Mouse (Mus musculus): ENCODE measurements around the gene Cfap299. TPM values are rescaled to one million over a fixed set of nuclear protein-coding genes. Genes with fewer than 3 reads are reported as not detected.

The Cfap299 gene
- total RNA-seq, 2 experiments from 2014 or later, result 0.80 TPM; not detected in 1

DNA sequence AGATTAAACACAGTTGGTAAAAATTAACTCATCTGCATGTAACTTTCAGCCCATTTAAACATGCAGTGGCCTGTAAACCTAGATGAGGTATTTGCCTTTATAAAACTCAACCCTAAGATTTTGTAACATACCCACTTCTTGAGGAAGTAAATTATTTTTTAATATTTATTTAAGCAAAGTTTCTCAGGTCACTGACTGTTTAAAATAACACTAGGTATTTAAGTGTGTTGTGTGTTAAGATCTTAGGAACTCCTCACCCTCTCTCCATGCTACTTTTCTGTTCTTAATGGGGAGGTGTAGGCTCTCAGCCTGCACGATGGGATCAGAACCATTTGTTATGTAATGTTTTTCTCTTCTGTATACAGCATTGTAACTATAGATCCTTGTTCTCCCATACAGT, 156.1 kb downstream of the Cfap299 start:
- intact Hi-C loops (cut with DNase I), result no loop called here
- DNase-seq (ENCODE audit: low spot score in 2 of 2), result no peak

DNA sequence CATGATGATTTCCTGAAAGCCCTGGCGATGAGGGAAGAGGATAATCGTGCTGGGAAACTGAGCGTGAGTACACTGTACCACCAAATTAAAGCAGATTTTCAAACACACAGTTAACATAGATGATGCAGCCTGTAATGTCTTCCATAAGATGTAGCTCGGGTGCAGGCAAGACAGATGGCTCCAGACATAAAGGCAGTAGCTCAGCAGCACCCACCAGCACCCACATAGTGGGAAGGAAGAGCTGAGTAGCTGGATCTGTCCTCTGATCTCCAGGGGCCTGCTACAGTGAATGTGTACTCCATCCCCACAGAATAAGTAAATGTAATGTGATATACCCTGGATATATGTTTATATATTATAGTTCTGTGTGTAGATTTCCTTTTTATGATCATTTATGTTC, 169.2 kb downstream of the Cfap299 start:
- intact Hi-C loops (cut with DNase I), result no loop called here
- no peak for DNase-seq (ENCODE audit: low spot score in 2 of 2)

DNA sequence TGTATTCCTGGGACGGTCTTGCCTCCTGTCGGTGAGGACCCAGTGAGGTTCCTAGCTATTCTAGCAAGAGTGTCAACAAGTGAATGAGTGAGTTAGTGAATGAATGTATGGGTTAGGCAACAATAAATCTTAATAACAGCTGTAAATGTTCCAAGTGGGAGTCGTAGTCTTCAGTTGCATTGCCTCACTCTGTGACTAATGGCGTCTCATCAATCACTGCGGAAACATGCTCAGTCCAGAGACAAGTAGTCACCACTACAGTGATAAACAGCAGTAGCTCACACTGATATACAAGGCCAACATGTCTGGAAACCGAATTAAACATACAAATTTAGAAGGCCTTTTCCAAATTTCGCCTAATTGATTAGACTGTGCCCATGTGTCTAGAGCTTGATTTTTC, 187.1 kb downstream of the Cfap299 start:
- no peak for DNase-seq (ENCODE audit: low spot score in 2 of 2)
- intact Hi-C loops (cut with DNase I), result no loop called here

DNA sequence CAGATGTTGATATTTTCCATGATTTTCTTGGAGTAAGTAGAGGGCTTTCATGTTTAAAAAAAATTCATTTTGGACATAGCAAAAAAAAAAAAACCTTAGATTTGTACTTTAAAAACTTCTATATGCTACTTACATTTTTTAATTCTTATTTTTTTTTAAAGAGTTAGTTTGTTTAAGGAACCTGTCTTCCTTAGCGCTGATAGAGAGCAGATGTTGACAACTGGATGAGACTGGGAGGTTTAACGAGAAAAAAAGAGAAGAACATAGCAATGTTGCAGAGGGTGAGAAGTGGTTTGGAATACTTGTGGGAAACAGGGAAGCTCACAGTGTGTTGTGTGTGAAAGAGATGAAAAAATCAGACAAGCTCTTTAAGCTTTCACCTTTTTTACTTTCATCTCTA, 191.0 kb downstream of the Cfap299 start:
- DNase-seq (ENCODE audit: low spot score in 2 of 2), result no peak
- intact Hi-C loops (cut with DNase I), result no loop called here

DNA sequence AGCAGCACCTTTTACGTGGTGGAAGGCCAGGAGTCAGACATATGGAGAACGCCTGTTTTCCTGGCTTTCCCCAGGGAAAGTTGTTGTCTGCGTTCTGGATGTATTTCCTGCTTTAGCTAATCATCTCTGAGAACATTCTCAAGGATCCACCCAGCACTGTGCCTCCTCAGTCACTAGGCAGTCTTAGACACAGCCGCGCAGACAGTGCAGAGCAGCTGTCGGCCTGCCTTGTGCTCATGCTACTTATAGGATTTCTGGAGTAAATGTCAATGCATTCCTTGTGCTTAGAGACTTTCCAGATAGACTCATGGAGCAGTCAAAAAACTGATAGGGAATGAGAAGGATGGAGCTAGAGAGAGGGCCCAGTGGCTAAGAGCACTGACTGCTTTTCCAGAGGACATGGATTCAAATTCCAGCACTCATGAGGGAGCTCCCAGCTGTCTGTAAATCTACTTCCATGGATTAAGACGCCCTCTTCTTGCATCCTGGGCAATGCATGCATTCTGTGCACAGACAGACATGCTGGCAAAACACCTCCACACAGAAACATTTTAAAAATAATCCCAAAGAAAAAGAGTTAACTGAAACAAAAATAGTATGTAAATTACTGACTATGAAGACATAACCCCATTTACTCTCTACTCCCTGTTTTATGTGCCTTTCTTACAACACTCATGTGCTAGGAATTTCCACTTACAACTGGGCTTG, 193.3 kb downstream of the Cfap299 start:
- intact Hi-C loops (cut with DNase I), result no loop called here
- DNase-seq (ENCODE audit: low spot score in 2 of 2), result peak; percentile 5 to 10

DNA sequence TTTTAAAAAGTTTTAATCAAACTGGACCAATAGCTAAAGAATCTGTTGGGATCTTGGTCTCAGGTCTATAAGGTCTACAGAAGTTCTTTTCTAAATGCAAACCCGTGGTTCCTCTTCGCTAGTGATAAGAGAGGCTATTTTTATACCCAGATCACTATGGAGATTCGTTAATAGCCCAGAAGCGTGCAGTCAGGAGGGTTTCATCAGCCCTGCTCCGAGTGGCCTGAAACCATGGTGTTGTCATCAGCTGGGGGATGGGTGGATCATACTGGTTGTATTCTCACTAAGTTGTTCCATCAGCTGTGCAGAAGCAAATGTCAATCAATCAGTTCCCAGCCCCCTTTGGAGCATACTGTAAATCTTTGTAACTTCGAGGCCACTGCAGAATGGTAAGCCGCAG, 193.9 kb downstream of the Cfap299 start:
- no peak for DNase-seq (ENCODE audit: low spot score in 2 of 2)
- intact Hi-C loops (cut with DNase I), result no loop called here

DNA sequence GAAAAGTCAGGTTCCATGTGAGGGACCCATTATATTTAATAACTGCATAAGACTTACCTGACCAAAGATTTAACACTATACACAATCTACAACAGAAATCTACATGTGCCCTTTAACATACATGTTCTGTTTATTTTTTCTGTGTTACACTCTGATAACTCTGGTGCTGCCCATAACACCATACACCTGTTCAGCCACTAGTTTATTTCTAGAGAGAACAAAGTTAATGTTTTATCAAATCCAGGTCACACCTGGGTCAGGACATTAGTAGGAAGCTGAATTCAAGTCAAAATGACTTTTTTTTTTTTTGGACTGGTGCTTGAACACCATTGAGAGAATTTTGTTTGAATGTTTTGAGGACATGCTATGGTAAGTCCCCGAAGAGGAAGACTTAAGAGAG, 194.7 kb downstream of the Cfap299 start:
- intact Hi-C loops (cut with DNase I), result no loop called here
- no peak for DNase-seq (ENCODE audit: low spot score in 2 of 2)

DNA sequence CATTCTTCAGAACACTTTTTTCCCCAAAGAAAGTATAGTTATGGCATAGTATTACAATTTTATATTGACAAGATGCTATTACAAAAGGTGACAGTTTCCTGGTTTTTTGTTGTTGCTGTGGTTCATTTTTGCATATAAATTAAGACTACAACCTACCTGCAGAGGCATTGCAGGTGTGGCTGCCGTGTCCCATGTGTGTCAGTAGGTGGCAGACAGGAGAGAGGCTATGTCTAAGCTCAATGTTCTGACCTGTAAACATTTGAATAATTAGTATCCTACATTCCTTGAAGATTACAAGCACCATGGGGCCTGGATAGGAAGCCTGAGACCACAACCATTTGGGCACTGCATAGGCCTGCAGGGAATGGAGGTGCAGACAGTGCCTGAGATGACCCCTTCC, 212.2 kb downstream of the Cfap299 start:
- DNase-seq (ENCODE audit: low spot score in 2 of 2), result no peak
- intact Hi-C loops (cut with DNase I), result no loop called here

DNA sequence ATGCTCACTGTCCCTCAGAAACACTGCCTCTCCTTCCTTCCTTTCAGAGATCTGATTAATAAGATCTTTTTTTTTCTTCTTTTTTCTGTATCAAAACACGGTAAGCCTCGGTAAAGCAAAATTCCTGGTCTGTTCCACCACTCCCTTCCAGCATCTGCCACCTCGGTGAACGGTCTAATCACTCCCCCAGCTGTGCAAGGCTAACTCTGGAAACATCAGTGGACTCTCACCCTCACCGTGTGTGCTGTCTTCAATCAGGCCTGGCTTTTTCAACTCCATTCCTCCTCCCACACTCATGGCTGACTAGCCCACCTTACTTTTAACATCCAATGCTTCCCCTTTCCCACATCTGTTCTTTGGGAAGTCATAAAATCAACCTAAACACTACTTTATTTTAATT, 221.2 kb downstream of the Cfap299 start:
- no peak for DNase-seq (ENCODE audit: low spot score in 2 of 2)
- intact Hi-C loops (cut with DNase I), result no loop called here

DNA sequence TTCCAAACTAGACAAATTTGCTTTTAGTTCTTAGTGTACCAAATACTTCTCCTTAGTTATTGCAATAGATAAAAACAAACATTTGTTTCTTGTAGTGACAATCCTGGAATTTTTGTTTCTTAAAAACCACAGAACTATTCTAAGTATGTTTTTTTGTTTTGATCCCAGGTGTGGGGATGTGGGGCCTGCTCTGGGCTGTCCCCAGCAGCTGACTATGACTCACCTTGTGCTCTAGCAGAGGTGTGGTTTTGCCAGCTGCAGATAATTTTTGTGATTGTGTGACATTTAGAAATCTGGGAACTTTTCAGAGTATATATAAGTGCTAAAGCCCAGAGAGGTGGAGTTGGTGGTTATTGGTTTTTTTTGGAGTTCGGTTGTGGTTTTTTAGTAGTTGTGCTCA, 221.8 kb downstream of the Cfap299 start:
- DNase-seq (ENCODE audit: low spot score in 2 of 2), result no peak
- intact Hi-C loops (cut with DNase I), result no loop called here

DNA sequence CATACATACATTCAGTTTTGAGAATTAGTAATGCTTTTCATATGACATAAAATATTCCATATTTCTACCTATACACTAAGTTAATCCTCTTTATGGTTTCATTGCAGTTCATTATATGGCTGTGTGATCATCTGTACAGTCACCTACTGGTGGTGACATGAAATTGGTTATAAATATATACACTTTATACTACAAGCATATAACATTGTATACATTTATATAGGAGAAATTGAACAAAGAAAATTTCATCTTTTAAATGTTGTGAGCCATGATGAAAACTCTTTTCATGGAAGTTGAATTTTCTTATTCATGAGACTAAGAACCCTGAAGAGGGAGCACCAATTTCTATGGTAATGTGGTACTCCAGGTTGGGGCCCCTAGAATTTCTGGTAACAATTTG, 223.3 kb downstream of the Cfap299 start, which contains the start of gene Gm11111:
TSS of gene Gm11111 (plus strand) at position 301 of the 400 bp plus-strand sequence.
- intact Hi-C loops (cut with DNase I), result no loop called here
- DNase-seq (ENCODE audit: low spot score in 2 of 2), result no peak

DNA sequence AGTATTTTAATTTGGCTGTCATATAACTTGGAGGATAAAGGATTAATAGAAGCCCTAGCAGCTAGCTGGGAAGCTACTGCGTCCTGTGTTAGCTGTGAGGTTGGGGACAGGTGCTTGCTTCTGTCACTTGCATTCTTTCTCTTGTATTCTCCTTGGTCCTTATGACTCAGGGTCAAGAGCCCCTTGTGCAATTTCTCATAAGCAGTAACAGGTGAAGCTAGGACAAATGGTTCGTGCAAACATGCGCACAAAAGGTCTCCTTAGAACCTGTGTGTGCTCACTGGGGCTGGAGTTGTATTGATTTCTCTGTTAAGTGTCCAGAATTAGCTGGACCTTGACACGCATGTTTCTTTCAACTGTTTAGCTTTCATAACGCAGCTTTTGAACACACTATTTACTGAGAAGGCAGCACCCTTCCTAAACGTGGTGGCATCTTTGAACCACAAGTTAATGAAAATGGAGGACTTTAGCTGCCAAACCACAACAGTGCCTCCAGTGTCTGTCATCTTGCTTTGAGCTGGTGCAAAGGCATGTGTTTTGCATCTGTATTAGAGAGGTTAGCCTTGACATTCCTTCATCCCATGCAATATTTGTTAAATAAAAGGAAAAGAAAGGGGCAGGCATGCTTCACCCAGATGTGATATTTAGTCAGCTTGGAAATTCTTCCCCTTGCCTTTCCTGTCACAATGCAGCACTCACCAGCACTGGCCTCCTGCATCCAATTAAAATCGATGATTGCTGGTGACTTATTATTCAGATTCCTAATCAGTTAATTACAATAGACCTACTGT, 223.9 kb downstream of the Cfap299 start:
- no peak for DNase-seq (ENCODE audit: low spot score in 2 of 2)
- intact Hi-C loops (cut with DNase I), result no loop called here

DNA sequence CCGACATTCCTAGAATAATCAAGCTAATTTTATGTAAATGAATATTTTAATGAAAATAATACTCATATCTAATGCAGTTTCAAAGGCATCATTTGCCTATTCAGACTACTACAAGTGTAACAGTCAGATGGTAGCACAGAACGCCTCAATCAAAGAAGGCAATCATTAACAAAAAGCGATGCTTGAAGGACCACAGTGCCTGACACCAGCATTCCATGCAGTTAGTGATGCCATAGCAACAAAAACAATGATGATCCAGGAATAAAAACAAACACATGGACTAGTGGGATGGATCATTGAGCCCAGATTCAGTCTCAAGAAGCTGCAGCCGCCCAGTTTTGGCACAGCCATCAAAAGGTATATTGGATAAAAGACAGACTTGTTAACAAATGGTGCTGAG, 232.2 kb downstream of the Cfap299 start:
- no peak for DNase-seq (ENCODE audit: low spot score in 2 of 2)
- intact Hi-C loops (cut with DNase I), result no loop called here

DNA sequence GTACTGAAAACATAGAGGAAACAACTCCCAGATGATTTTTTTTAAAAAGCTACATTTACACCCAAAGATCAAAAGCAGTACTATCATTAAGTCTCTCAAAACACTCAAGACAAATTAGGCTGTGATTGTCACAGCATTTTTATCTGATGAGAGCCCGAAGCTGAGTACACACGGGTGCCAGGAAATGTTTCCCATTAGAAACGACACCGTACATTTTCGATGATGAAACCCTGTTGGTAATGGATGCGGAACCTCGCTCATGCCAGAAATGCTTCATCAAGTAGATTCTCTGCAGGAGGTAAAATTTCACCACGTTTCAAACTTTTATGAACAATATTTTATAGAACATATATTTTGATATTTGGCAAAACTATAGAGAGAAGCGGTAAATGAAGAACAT, 233.7 kb downstream of the Cfap299 start:
- DNase-seq (ENCODE audit: low spot score in 2 of 2), result no peak
- intact Hi-C loops (cut with DNase I), result no loop called here

DNA sequence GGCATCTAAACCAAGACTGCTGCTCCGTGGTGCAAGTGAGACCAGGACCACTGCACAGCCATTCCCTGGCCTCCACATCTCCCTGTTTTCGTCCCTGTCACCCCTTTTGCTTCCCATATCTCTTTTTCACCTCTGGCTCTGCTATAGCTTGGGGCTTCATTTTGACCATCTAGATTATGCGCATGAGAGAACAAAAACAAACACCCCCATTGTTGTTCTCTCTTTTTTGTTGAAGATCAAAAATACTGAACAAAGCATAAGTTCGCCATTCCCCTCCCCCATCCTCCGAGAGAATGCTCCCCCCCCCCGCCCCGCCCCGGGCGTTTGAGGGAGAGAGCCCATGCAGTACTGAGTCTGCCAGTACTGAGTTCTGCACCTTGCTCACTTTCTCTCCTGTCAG, 234.7 kb downstream of the Cfap299 start:
- no peak for DNase-seq (ENCODE audit: low spot score in 2 of 2)
- intact Hi-C loops (cut with DNase I), result no loop called here

DNA sequence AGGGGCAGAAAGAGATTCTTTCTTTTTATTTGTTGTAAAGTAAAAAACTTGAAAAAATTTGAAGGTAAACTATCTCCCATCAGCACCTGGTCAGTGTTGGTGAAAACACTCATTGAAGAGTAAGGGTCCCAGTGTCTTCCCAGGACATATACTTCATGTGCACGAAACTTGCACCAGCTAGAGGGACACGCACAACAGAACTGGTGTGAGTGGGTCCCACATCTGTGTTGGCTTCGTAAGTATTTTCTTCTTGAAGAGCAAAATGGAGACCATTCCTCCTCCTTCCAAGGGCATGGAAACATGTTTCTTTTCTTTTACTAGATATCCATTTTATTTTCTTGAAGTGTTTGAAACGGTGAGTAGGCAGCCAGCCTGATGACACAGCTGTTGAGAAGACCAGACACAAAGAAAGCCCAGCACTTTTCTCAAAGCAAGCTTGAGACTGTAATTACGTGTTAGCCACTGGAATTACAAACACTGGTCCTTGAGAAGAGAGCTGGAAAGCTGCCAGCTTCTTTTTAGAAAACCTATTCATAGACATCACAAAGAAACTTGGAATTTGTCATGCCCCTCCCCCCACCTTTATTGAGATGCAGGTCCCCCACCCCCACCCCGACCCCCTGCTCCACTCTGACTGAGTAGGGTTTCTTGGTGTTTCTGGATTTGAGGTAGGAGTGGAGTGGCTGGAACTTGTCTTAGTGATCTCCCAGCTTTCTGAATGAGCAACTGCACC, 237.5 kb downstream of the Cfap299 start:
- intact Hi-C loops (cut with DNase I), result no loop called here

DNA sequence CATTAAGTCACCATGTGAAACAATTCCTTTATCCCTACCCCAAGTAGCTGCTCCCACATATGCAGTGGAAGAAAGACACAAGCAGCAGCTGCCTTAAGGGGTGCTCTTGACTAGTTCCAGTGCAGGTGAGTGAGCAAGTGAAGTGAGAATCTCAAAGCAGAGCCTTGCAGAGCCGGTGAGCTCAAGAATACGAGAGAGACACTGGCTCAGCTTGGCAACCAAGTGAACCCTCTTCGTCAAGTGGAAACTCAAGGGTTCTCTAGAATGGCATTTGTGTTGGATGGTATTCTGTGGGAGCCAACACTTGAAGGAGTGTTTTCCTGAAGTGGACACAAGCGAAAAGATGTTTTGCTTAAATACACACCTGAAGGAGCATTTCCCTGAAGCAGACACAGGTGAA, 239.4 kb downstream of the Cfap299 start:
- intact Hi-C loops (cut with DNase I), result no loop called here
- DNase-seq (ENCODE audit: low spot score in 2 of 2), result no peak

More for the DNA sequence above, 237.5 kb downstream of the Cfap299 start:
- no peak for DNase-seq (ENCODE audit: low spot score in 2 of 2)

DNA sequence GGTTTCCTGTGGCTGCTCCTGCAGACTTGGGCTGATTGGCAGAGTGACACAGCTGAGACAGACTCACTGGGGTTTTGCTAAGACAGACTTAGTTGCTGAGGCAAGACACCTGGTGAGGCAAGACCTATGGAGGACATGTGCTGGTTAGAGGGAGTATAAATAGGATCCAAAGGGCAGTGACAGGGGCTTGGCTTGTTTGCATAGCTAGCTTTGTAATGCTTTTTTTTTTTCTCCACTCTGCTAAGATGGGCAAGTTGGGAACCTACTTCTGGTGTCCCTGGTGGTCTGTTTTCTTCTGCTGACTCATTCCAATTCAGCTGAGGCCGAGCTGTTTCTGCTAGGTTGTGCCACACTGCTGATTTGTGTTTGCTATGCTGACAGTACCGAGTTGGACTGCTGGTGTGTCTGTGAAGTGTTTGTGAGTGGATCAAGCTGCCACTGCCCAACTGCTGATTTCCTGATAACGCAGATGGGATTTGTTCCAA, 240.0 kb downstream of the Cfap299 start:
- intact Hi-C loops (cut with DNase I), result no loop called here
- no peak for DNase-seq (ENCODE audit: low spot score in 2 of 2)

DNA sequence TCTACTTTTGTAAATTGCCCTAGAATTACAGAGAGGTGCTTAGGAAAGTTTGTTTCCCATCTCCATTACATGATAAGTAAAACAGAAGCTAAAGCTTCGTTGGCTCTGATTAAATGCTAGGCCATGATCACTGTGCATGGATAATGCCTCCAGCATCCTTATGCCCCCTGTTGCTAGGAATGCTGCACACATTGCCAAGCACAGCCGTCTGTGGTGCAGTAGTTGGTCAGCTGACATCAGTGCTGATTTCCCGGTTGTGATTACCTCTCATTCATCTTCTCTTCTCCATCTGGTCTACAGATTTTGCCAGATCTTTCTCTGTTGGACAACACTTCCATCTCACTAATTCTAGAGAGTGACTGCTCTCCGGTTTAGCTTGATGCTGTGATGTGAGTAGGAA, 243.3 kb downstream of the Cfap299 start:
- no peak for DNase-seq (ENCODE audit: low spot score in 2 of 2)
- intact Hi-C loops (cut with DNase I), result no loop called here

DNA sequence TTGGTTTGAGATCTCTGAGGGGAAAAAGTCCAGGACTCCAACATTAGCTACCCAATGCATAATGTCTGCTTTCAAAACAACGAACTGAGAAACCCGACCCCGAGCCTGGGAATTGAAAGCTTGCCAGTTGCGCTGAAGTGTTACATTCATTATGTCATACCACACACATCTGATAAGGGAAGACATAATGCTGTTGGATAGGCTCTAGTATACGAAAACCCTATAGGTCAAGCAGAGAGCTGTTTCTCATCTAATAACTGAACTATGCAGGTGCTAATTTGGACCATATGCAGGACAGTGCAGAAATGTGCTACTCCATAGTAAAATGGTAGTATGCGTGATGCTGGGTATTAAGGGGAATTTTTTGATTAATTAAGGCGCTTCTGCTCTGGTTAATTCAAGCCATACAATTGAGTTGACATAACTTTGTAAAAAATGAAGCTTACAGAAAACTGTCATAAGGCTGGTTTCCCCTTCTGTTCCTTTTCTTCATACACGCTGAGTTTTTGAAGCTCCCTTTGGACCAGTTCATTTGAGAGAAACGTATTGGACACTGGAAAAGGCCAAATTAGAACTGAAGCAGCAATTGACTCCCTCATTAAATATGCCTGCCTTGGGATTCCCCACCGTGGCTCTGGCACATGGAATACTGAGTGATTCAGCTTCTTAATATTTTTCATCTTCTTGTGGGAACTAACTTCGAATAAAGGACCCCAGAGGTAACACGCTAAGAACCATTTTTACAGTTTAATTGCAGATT, 245.8 kb downstream of the Cfap299 start:
- intact Hi-C loops (cut with DNase I), result no loop called here

More for the DNA sequence above, 245.8 kb downstream of the Cfap299 start:
- no peak for DNase-seq (ENCODE audit: low spot score in 2 of 2)
